Mouse (Mus musculus) limb, embryonic 12.5 days (tissue): ENCODE data around the gene Rnf31. TPM values are rescaled to one million over a fixed set of nuclear protein-coding genes. Genes with fewer than 3 reads are reported as not detected.
A peak's percentile ranks its signal among the peaks of the same experiment; 100 is the strongest.

ENCODE experiments used
- ATAC-seq: fragments of 200-750 bp; cut with Nextera tagmentation; 2 replicates; pipeline ENCODE4 v1.8.0; 2017; ENCODE audit warnings: low read depth, moderate TSS enrichment; ENCODE audit not compliant: insufficient number of reproducible peaks, insufficient read depth, low FRiP score, low TSS enrichment
- H3K27ac ChIP-seq: fragments of 300-500 bp; sonication (generic); 2 replicates; pipeline ENCODE4 v1.5.1; 2016; ENCODE audit warnings: mild to moderate bottlenecking, moderate library complexity
- H3K27me3 ChIP-seq: fragments of 300-500 bp; sonication (generic); 2 replicates; pipeline ENCODE4 v1.6.1; 2016; ENCODE audit warnings: mild to moderate bottlenecking, moderate library complexity
- H3K36me3 ChIP-seq: fragments of 300-500 bp; sonication (generic); 2 replicates; pipeline ENCODE4 v1.6.1; 2016; ENCODE audit warnings: mild to moderate bottlenecking, moderate library complexity
- H3K4me1 ChIP-seq: fragments of 300-500 bp; sonication (generic); replicated peaks from 2 replicates; pipeline ENCODE4 v1.6.1; 2016
- H3K4me2 ChIP-seq: fragments of 300-500 bp; sonication (generic); 2 replicates; pipeline ENCODE4 v1.6.1; 2016; ENCODE audit warnings: mild to moderate bottlenecking, moderate library complexity
- H3K4me3 ChIP-seq: fragments of 300-500 bp; sonication (generic); replicated peaks from 2 replicates; pipeline ENCODE4 v1.5.1; 2016; ENCODE audit warnings: mild to moderate bottlenecking
- H3K9ac ChIP-seq: fragments of 300-500 bp; sonication (generic); replicated peaks from 2 replicates; pipeline ENCODE4 v1.6.1; 2016; ENCODE audit warnings: mild to moderate bottlenecking, moderate library complexity
- H3K9me3 ChIP-seq: fragments of 300-500 bp; sonication (generic); 2 replicates; pipeline ENCODE4 v1.6.1; 2016; ENCODE audit warnings: mild to moderate bottlenecking, moderate library complexity
- WGBS: fragments of 180-500 bp; shearing (Covaris S2); methylation state at CpG from one replicate; pipeline ENCODE4 v1.1.7; 2016; 5-methylcytosine and 5-hydroxymethylcytosine counted together
- polyA plus RNA-seq: library from polyadenylated mRNA; unstranded; fragments of >200 nt; fragmentation: Nextera tagmentation; extraction: Ambion mirVana; gene quantifications from 2 replicates; pipeline ENCODE4 v1.2.1, GENCODE M21; 2016

Rnf31 gene
- polyA plus RNA-seq, 1 experiment from 2014 or later, result 19.9 TPM

DNA sequence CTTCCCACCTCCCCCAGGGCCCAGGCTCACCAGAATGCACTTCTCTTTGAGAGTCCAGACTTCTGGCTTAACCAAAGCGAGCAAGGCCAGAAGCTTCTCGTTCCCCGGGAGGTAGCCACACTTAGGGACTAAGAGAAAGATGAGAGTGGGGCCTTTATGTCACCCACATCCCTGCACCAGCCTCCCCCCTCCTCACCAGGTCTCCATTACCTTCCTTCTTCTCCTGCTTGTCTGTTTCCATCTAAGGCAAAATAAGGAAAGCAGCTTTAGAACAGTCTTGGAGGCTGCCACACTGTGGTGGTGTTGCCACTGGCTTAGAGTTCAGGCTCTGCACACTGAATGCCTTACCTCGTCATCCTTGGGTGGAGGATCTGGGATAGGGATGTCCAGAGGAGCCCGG is 2.2 kb upstream of the Rnf31 start:
- no peak overlapping the region for H3K9ac ChIP-seq
- H3K36me3 ChIP-seq, result peaks cover 34% of the 10 kb centered on the region
- H3K4me3 ChIP-seq, result no peak overlapping the region
- H3K27me3 ChIP-seq, result peaks cover 5% of the 10 kb centered on the region; the same call in 1 of the 2 replicates
- H3K4me1 ChIP-seq, result peaks cover 34% of the 10 kb centered on the region
- ATAC-seq, result no peak
- no peak overlapping the region for H3K4me2 ChIP-seq
- H3K27ac ChIP-seq, result no peak overlapping the region
- no peaks in the 10 kb centered on the region for H3K9me3 ChIP-seq
- WGBS, result 92% methylated on average over 5 of the region's 5 CpGs

DNA sequence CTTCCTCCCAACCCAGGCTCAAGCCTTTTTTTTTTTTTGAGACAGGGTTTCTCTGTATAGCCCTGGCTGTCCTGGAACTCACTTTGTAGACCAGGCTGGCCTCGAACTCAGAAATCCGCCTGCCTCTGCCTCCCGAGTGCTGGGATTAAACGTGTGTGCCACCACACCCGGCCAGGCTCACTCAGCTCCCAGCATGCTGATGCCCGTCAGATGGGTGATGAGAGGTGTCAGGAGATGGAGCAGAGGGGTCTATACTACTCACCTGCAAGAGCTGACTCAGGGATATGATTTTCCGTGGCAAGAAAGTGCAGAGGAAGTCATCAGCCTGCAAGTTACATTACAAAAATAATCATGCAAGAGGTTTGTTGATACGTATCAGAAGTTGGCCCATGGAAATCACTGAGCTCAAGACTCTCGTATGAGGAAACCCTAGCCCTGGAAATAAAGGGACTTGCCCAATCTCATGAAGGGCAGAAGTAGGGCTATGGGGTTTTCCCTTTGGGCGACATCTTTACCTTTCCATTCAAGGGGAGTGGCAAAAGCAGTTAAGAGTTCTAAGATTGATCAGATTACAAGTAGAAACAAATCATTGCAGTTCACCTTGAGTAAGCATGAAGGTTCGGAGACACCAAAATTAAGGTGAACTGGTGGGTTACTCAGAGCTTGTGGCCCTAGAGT is 1.6 kb upstream of the Rnf31 start:
- 81% methylated on average over 11 of the region's 11 CpGs for WGBS
- H3K4me3 ChIP-seq, result peak overlapping the region; percentile 89
- peak overlapping the region; percentile 68; the same call in 1 of the 2 replicates for H3K27ac ChIP-seq
- no peaks in the 10 kb centered on the region for H3K27me3 ChIP-seq
- peak overlapping the region; percentile 96 for H3K4me2 ChIP-seq
- no peaks in the 10 kb centered on the region for H3K9me3 ChIP-seq
- peaks cover 28% of the 10 kb centered on the region for H3K4me1 ChIP-seq
- no peak for ATAC-seq
- H3K36me3 ChIP-seq, result peaks cover 40% of the 10 kb centered on the region
- peak overlapping the region; percentile 70 for H3K9ac ChIP-seq

DNA sequence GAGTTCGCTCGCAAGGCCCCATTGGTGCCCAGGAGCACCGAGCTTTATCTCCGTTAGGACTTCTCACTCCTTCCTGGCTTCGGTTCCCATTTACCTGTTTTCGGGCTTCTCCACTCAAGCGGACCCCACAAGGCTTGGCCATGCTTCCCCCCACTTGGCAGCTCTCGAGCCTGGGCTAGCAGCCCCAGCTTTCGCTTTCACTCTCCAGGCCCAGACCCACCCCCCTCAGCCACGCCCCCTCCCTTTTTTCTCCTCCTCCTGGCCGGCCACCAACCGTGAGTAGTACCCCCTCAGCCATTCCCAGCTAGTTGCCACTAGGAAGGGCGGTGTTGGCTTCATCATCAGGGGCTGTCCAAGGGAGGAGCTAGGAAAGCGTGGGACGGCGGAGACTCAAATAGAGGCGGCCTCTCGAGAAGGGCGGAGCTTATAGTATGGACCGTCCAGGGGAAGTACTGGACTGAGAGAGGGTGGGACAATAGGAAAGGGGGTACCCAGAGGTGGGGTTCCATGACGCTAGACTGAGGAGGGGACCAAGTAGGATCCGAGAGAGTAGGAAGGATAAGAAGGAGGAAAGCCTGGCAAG is 669 bp upstream of the Rnf31 start, which contains the start of gene Psme2:
Gene Psme2, minus strand, starts transcription at position 366 of the 583 bp plus-strand sequence.
- no peaks in the 10 kb centered on the region for H3K9me3 ChIP-seq
- peak within 1 kb of the TSS; percentile 82 for H3K9ac ChIP-seq
- no peaks in the 10 kb centered on the region for H3K27me3 ChIP-seq
- peak within 1 kb of the TSS; percentile 94 for H3K27ac ChIP-seq
- 2% methylated on average over 22 of the region's 22 CpGs for WGBS
- H3K4me2 ChIP-seq, result peak within 1 kb of the TSS; percentile 96
- peaks cover 50% of the 10 kb centered on the region for H3K36me3 ChIP-seq
- peak; percentile 96 for ATAC-seq
- peaks cover 24% of the 10 kb centered on the region for H3K4me1 ChIP-seq
- H3K4me3 ChIP-seq, result peak within 1 kb of the TSS; percentile 89

DNA sequence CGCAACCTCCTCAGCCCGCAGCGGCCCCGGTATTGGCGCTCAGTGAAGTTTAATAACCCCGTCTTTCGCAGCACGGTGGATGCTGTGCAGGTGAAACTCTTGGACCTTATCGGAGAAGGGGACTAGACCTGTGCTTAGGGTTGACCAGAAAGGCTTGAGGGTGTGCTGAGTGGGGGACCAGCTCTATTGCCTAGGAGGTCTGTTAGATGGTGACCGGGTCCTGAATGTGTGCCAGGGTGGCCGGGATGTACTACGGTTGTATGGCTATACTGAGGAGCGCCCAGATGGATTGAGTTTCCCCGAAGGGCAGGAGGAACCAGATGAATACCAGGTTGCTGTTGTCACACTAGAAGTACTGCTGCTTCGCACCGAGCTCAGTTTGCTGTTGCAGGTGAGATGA is 718 bp downstream of the Rnf31 start:
- H3K27ac ChIP-seq, result peak overlapping the region; percentile 94
- 4% methylated on average over 16 of the region's 16 CpGs for WGBS
- H3K4me3 ChIP-seq, result peak overlapping the region; percentile 89
- peaks cover 24% of the 10 kb centered on the region for H3K4me1 ChIP-seq
- ATAC-seq, result no peak
- H3K9me3 ChIP-seq, result no peaks in the 10 kb centered on the region
- no peaks in the 10 kb centered on the region for H3K27me3 ChIP-seq
- H3K4me2 ChIP-seq, result peak overlapping the region; percentile 96
- H3K36me3 ChIP-seq, result peaks cover 58% of the 10 kb centered on the region
- H3K9ac ChIP-seq, result peak overlapping the region; percentile 82

DNA sequence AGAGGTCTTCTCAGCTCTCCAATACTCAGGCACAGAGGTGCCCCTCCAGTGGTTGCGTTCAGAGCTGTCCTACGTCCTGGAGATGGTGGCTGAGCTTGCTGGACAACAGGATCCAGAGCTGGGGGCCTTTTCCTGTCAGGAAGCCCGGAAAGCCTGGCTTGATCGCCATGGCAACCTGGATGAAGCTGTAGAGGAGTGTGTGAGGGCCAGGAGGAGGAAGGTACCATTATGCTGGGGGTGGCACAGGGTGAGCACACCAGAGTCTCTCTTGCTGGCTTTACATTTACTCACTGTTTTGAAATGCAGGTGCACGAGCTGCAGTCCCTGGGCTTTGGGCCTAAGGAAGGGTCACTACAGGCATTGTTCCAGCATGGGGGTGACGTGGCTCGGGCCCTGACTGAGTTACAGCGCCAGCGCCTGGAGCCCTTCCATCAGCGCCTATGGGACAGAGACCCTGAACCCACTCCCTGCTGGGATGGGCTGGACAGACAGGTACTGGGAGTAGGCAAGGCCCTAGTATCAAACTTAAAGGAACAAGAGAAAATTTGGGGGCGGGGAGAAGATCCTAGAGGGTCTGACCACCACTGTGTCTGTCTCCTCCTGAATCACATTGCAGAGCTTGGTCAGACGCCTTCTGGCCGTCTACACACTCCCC is 4.7 kb downstream of the Rnf31 start:
- no peak for ATAC-seq
- 79% methylated on average over 13 of the region's 13 CpGs for WGBS
- H3K36me3 ChIP-seq, result peaks cover 74% of the 10 kb centered on the region

DNA sequence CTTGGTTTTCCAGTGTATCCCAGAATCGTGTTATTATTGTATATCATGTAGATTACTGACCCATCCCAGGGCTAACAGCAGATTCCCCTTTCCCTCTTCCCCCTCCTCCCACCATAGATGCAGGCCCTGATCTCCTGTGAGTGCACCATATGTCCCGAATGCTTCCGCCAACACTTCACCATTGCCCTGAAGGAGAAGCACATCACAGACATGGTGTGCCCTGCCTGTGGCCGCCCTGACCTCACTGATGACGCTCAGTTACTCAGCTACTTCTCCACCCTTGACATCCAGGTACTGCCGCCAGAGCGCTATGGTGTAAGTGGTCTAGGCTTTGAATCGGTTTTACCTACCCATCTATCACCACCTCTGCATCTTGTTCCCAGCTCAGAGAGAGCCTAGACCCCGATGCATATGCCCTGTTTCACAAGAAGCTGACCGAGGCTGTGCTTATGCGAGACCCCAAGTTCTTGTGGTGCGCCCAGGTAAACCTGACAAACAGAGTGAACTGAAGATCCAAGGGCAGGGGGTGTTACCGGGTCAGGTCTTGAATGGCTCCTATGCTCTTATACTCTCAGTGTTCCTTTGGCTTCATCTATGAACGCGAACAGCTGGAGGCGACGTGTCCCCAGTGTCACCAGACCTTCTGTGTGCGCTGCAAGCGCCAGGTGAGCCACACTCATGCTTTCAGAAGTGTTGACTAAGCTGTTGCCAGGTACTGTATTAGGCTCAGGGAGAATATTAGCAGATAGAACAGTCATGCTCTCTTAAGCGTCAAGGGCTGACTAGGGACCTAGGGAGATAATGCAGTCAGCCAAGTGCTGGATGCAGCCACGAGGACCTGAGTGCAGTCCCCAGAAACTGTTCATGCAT is 7.2 kb downstream of the Rnf31 start:
- no peak overlapping the region for H3K4me2 ChIP-seq
- 92% methylated on average over 21 of the region's 21 CpGs for WGBS
- H3K36me3 ChIP-seq, result peaks cover 97% of the 10 kb centered on the region
- no peak for ATAC-seq
- H3K27ac ChIP-seq, result no peak overlapping the region
- H3K4me3 ChIP-seq, result no peak overlapping the region
- no peaks in the 10 kb centered on the region for H3K27me3 ChIP-seq
- no peaks in the 10 kb centered on the region for H3K9me3 ChIP-seq
- peaks cover under 1% of the 10 kb centered on the region; the same call in 1 of the 2 replicates for H3K4me1 ChIP-seq
- H3K9ac ChIP-seq, result no peak overlapping the region

More for the DNA sequence above, 4.7 kb downstream of the Rnf31 start:
- Histone ChIP-seq H3K4me1 (peaks cover 17% of the 10 kb centered on the region), H3K4me3 (no peak overlapping the region), H3K9me3 (no peaks in the 10 kb centered on the region), H3K27ac (no peak overlapping the region), H3K27me3 (no peaks in the 10 kb centered on the region), H3K4me2 (no peak overlapping the region), H3K9ac (no peak overlapping the region; the same call in 1 of the 2 replicates)

DNA sequence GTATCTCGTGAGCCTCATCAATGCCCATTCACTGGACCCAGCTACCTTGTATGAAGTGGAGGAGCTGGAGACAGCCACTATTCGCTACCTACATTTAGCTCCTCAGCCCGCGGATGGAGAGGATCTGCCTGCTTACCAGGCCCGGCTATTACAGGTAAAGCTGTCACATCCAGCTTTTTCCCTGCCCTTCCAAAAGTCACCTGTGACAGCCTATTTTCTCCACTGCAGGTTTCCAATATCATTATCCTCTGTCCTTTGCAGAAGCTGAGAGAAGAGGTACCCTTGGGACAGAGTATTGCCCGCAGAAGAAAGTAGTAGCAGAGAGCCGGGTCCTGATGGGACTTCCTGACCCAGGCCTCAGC is 11.7 kb downstream of the Rnf31 start, which contains the start of gene Irf9:
Gene Irf9, plus strand, starts transcription at position 301 of the 362 bp plus-strand sequence.
- no peak for ATAC-seq
- Histone ChIP-seq H3K27me3 (no peaks in the 10 kb centered on the region), H3K4me1 (peaks cover 6% of the 10 kb centered on the region), H3K4me2 (peak within 1 kb of the TSS; percentile 57), H3K9me3 (no peaks in the 10 kb centered on the region), H3K9ac (peak within 1 kb of the TSS; percentile 56), H3K36me3 (peaks cover 82% of the 10 kb centered on the region), H3K27ac (peak within 1 kb of the TSS; percentile 59), H3K4me3 (peak within 1 kb of the TSS; percentile 33)
- 86% methylated on average over 7 of the region's 7 CpGs for WGBS

DNA sequence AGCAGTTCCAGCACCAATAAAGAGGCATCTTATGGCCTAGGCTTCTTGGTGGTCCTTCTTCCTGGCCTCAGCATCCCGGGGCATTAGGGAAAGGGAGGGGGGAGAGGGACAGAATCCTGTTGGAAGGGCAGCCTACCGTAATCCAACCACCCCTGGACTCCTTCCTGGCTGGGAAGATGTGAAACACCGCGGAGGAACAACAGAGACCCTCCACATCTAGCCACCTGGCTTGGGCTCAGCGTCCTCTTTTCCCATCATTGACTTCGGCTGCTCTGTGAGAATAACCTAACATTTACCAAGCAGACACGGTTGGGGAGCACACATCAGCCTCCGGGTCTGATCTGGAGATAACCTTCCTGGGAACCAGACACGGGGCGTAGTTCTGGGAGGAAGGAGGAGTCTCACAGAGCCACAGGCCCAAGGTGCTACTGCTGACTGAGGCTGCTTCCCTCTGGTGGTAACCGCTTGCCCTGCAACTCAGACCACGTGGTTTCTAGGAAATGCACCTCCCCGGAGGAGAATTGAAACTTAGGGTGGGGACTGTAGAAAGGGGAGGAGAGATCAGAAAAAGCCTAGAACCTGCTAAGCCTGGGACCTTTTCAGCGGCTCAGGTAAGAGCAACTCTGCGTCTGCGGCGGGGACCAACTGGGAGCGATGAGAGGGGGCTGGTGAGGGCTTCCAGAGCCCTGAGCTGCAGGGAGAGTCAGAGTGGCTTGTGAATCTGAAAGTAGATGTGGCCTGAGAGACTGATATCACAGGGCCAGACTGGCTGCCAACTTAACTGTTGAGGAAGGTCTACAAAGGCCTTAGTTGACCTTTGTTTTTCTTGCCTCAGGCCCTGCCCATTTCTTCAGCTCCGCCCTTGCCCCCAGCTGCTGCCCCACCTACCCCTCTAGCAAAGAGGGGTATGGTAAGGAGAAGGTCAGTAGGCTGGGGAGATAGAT is 12.4 kb downstream of the Rnf31 start:
- WGBS, result 13% methylated on average over 19 of the region's 19 CpGs
- H3K9me3 ChIP-seq, result no peaks in the 10 kb centered on the region
- H3K4me3 ChIP-seq, result peak overlapping the region; percentile 33
- H3K36me3 ChIP-seq, result peaks cover 82% of the 10 kb centered on the region
- H3K27me3 ChIP-seq, result no peaks in the 10 kb centered on the region
- peak overlapping the region; percentile 57 for H3K4me2 ChIP-seq
- H3K27ac ChIP-seq, result peak overlapping the region; percentile 59
- peak; percentile 87 for ATAC-seq
- peaks cover 6% of the 10 kb centered on the region for H3K4me1 ChIP-seq
- peak overlapping the region; percentile 56 for H3K9ac ChIP-seq

DNA sequence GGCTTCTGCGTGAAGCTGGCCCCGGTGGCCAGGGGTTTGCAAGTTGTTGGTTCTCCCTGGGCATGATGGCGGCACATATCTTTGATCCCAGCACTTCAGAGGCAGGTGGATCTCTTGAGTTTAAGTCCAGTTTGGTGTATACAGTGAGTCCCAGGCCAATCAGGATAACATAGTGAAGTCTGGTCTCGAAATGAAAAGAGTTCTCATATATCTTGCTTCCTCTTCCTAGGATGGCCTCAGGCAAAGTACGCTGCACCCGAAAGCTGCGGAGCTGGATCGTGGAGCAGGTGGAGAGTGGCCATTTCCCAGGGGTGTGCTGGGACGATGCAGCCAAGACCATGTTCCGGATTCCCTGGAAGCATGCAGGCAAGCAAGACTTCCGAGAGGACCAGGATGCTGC is 13.3 kb downstream of the Rnf31 start:
- Histone ChIP-seq H3K36me3 (peaks cover 82% of the 10 kb centered on the region), H3K9me3 (no peaks in the 10 kb centered on the region), H3K4me1 (peaks cover 6% of the 10 kb centered on the region), H3K4me3 (no peak overlapping the region), H3K4me2 (peak overlapping the region; percentile 57; the same call in 1 of the 2 replicates), H3K27ac (no peak overlapping the region), H3K9ac (no peak overlapping the region), H3K27me3 (no peaks in the 10 kb centered on the region)
- no peak for ATAC-seq
- 87% methylated on average over 11 of the region's 11 CpGs for WGBS
